Mouse (Mus musculus) heart, embryonic 12.5 days (tissue): ENCODE results near the gene Tespa1. TPM values are rescaled to one million over a fixed set of nuclear protein-coding genes. Genes with fewer than 3 reads are reported as not detected.
"Not testable (repeated sequence)": the region's sequence is repeated elsewhere in the genome, so short reads cannot be mapped to it uniquely, and the experiment has no call there.

Experiments used
- ATAC-seq: fragments of 200-750 bp; cut with Nextera tagmentation; 2 replicates; pipeline ENCODE4 v1.8.0; 2017; ENCODE audit warnings: moderate TSS enrichment, moderate library complexity; ENCODE audit not compliant: insufficient number of reproducible peaks, low FRiP score
- H3K27ac ChIP-seq: fragments of 300-500 bp; sonication (generic); 2 replicates; pipeline ENCODE4 v1.5.1; 2016; ENCODE audit warnings: mild to moderate bottlenecking, moderate library complexity; ENCODE audit not compliant: poor library complexity, severe bottlenecking
- H3K27me3 ChIP-seq: fragments of 300-500 bp; sonication (generic); replicated peaks from 2 replicates; pipeline ENCODE4 v1.6.1; 2016; ENCODE audit warnings: mild to moderate bottlenecking, moderate library complexity
- H3K36me3 ChIP-seq: fragments of 300-500 bp; sonication (generic); 2 replicates; pipeline ENCODE4 v1.6.1; 2016; ENCODE audit warnings: mild to moderate bottlenecking, moderate library complexity
- H3K4me1 ChIP-seq: fragments of 300-500 bp; sonication (generic); replicated peaks from 2 replicates; pipeline ENCODE4 v1.6.1; 2016; ENCODE audit warnings: mild to moderate bottlenecking
- H3K4me2 ChIP-seq: fragments of 300-500 bp; sonication (generic); 2 replicates; pipeline ENCODE4 v1.6.1; 2016; ENCODE audit warnings: mild to moderate bottlenecking, moderate library complexity
- H3K4me3 ChIP-seq: fragments of 300-500 bp; sonication (generic); 2 replicates; pipeline ENCODE4 v1.5.1; 2016; ENCODE audit warnings: mild to moderate bottlenecking
- H3K9ac ChIP-seq: fragments of 300-500 bp; sonication (generic); 2 replicates; pipeline ENCODE4 v1.6.1; 2016; ENCODE audit warnings: mild to moderate bottlenecking, moderate library complexity
- H3K9me3 ChIP-seq: fragments of 300-500 bp; sonication (generic); replicated peaks from 2 replicates; pipeline ENCODE4 v1.6.1; 2016; ENCODE audit warnings: mild to moderate bottlenecking, moderate library complexity
- WGBS: fragments of 180-500 bp; shearing (Covaris S2); methylation state at CpG from one replicate; pipeline ENCODE4 v1.1.7; 2016; 5-methylcytosine and 5-hydroxymethylcytosine counted together
- polyA plus RNA-seq: library from polyadenylated mRNA; unstranded; fragments of >200 nt; fragmentation: Nextera tagmentation; extraction: Ambion mirVana; gene quantifications from 2 replicates; pipeline ENCODE4 v1.2.1, GENCODE M21; 2016

Tespa1 gene
- polyA plus RNA-seq, 1 experiment from 2014 or later: 0.27 TPM

- Histone ChIP-seq H3K4me1 (no peaks in the 10 kb centered on the region), H3K27me3 (no peaks in the 10 kb centered on the region), H3K27ac (no peak overlapping the region), H3K4me2 (no peak overlapping the region), H3K4me3 (no peak overlapping the region), H3K9ac (no peak overlapping the region), H3K9me3 (no peaks in the 10 kb centered on the region), H3K36me3 (no peaks in the 10 kb centered on the region)
- 52% methylated on average over 2 of the region's 2 CpGs for WGBS
- peak; percentile 36; the same call in 1 of the 2 replicates for ATAC-seq
Observed at GRCm38 (mm10) chr10:130363438-130364164, 40.9 kb downstream of the Tespa1 start.

GRCm38 (mm10) chr10:130364766-130365165 lies 42.1 kb downstream of the Tespa1 start:
- no peak overlapping the region for H3K9ac ChIP-seq
- no peaks in the 10 kb centered on the region for H3K36me3 ChIP-seq
- no peaks in the 10 kb centered on the region for H3K4me1 ChIP-seq
- no peak overlapping the region for H3K27ac ChIP-seq
- H3K27me3 ChIP-seq: no peaks in the 10 kb centered on the region
- H3K4me2 ChIP-seq: no peak overlapping the region
- H3K4me3 ChIP-seq: no peak overlapping the region
- ATAC-seq: no peak
- no peaks in the 10 kb centered on the region for H3K9me3 ChIP-seq

- H3K27me3 ChIP-seq: no peaks in the 10 kb centered on the region
- H3K9ac ChIP-seq: no peak overlapping the region
- H3K27ac ChIP-seq: no peak overlapping the region
- no peaks in the 10 kb centered on the region for H3K4me1 ChIP-seq
- no peaks in the 10 kb centered on the region for H3K9me3 ChIP-seq
- H3K4me2 ChIP-seq: no peak overlapping the region
- no peak for ATAC-seq
- H3K36me3 ChIP-seq: no peaks in the 10 kb centered on the region
- no peak overlapping the region for H3K4me3 ChIP-seq
Observed at GRCm38 (mm10) chr10:130368384-130368783, 45.7 kb downstream of the Tespa1 start.

- Histone ChIP-seq H3K9me3 (no peaks in the 10 kb centered on the region), H3K27ac (no peak overlapping the region), H3K4me1 (no peaks in the 10 kb centered on the region), H3K27me3 (no peaks in the 10 kb centered on the region), H3K36me3 (no peaks in the 10 kb centered on the region), H3K9ac (no peak overlapping the region), H3K4me3 (no peak overlapping the region), H3K4me2 (no peak overlapping the region)
- 77% methylated on average over 2 of the region's 2 CpGs for WGBS
- no peak for ATAC-seq
Observed at GRCm38 (mm10) chr10:130370005-130370682, 47.5 kb downstream of the Tespa1 start.

GRCm38 (mm10) chr10:130371644-130372043 lies 49.0 kb downstream of the Tespa1 start:
- 53% methylated on average over 1 of the region's 1 CpGs for WGBS
- H3K4me3 ChIP-seq: no peak overlapping the region
- no peak overlapping the region for H3K4me2 ChIP-seq
- H3K27me3 ChIP-seq: no peaks in the 10 kb centered on the region
- no peak overlapping the region for H3K9ac ChIP-seq
- no peak overlapping the region for H3K27ac ChIP-seq
- H3K4me1 ChIP-seq: no peaks in the 10 kb centered on the region
- no peaks in the 10 kb centered on the region for H3K36me3 ChIP-seq
- H3K9me3 ChIP-seq: no peaks in the 10 kb centered on the region
- ATAC-seq: no peak

- H3K27me3 ChIP-seq: no peaks in the 10 kb centered on the region
- H3K4me3 ChIP-seq: no peak overlapping the region
- no peaks in the 10 kb centered on the region for H3K9me3 ChIP-seq
- H3K4me2 ChIP-seq: no peak overlapping the region
- WGBS: 74% methylated on average over 2 of the region's 2 CpGs
- no peaks in the 10 kb centered on the region for H3K4me1 ChIP-seq
- ATAC-seq: no peak
- H3K36me3 ChIP-seq: no peaks in the 10 kb centered on the region
- H3K27ac ChIP-seq: no peak overlapping the region
- no peak overlapping the region for H3K9ac ChIP-seq
Observed at GRCm38 (mm10) chr10:130372491-130373173, 50.0 kb downstream of the Tespa1 start.

GRCm38 (mm10) chr10:130375145-130375544 lies 52.5 kb downstream of the Tespa1 start:
- Histone ChIP-seq H3K36me3 (no peaks in the 10 kb centered on the region), H3K27ac (no peak overlapping the region), H3K9ac (no peak overlapping the region), H3K4me3 (no peak overlapping the region), H3K4me1 (no peaks in the 10 kb centered on the region), H3K4me2 (no peak overlapping the region), H3K27me3 (no peaks in the 10 kb centered on the region), H3K9me3 (no peaks in the 10 kb centered on the region)
- no peak for ATAC-seq
- WGBS: 83% methylated on average over 2 of the region's 2 CpGs

- H3K36me3 ChIP-seq: no peaks in the 10 kb centered on the region
- H3K27ac ChIP-seq: no peak within 1 kb of the TSS
- H3K4me3 ChIP-seq: no peak within 1 kb of the TSS
- no peaks in the 10 kb centered on the region for H3K4me1 ChIP-seq
- H3K9me3 ChIP-seq: no peaks in the 10 kb centered on the region
- no peaks in the 10 kb centered on the region for H3K27me3 ChIP-seq
- H3K4me2 ChIP-seq: no peak within 1 kb of the TSS
- no peak for ATAC-seq
- no peak within 1 kb of the TSS for H3K9ac ChIP-seq
Observed at GRCm38 (mm10) chr10:130394232-130394631, 71.6 kb downstream of the Tespa1 start, which contains the start of gene Vmn2r84. TSS of gene Vmn2r84 (minus strand) at chr10:130394332.

GRCm38 (mm10) chr10:130412167-130412698 lies 89.6 kb downstream of the Tespa1 start:
- H3K27me3 ChIP-seq, H3K4me3 ChIP-seq, H3K4me1 ChIP-seq, H3K9ac ChIP-seq, H3K4me2 ChIP-seq, H3K9me3 ChIP-seq, H3K27ac ChIP-seq, H3K36me3 ChIP-seq: not testable (repeated sequence)
- 52% methylated on average over 18 of the region's 35 CpGs for WGBS
- ATAC-seq: peak; percentile 59; the same call in 1 of the 2 replicates
